Comparison of ENCODE assay signal across 8 mouse cellular contexts in genomic region chr8:48842516-48842990, GRCm38 (mm10). TPM values are rescaled to one million over a fixed set of nuclear protein-coding genes. Genes with fewer than 3 reads are reported as not detected.
A peak's percentile ranks its signal among the peaks of the same experiment; 100 is the strongest.
DNase-seq lines count a peak whose midpoint lies in the region; ATAC-seq and TF ChIP-seq lines count a peak whose summit lies in the region.

No protein-coding gene starts in this region.

- H3K27ac ChIP-seq in heart, adult 2 months, result no peak overlapping the region; the same call in 1 of the 2 replicates
- peak overlapping the region; percentile 70 for H3K27ac ChIP-seq in kidney, postnatal 0 days

- H3K36me3 ChIP-seq in heart, adult 2 months (ENCODE audit: control insufficient read depth, insufficient read depth, low read length), result no peaks in the 10 kb centered on the region
- H3K36me3 ChIP-seq in kidney, postnatal 0 days (ENCODE audit: insufficient read depth, low read length), result no peaks in the 10 kb centered on the region

- no peaks in the 10 kb centered on the region for H3K4me1 ChIP-seq in heart, adult 2 months (ENCODE audit: control insufficient read depth, insufficient read depth, low read length)
- no peaks in the 10 kb centered on the region for H3K4me1 ChIP-seq in kidney, postnatal 0 days (replicated peaks; ENCODE audit: insufficient read depth, low read length)

- peak; percentile 22 to 32 for DNase-seq in left cerebral cortex, postnatal 25 days (ENCODE audit: low spot score in 2 of 2)
- DNase-seq in left cerebral cortex, postnatal 10 days (ENCODE audit: extremely low spot score in 1 of 2, low spot score in 2 of 2), result no peak
- peak; percentile 54 for DNase-seq in brain, embryonic 14.5 days (ENCODE audit: low read depth)
- peak; percentile 23 to 41 for DNase-seq in heart, adult 2 months
- DNase-seq in kidney, postnatal 0 days (ENCODE audit: low spot score), result peak; percentile 73
- peak; percentile 11 for DNase-seq in ovary, postnatal 14 days (ENCODE audit: low spot score)
- no peak for DNase-seq in cerebellum, postnatal 10 days
- no peak for DNase-seq in right cerebral cortex, postnatal 10 days (ENCODE audit: low spot score in 2 of 2)

- TF ChIP-seq EP300 in heart, adult 2 months (IDR thresholded peaks at IDR 0.05; ENCODE audit: insufficient read depth, low read depth, low read length), result no peak

- no peaks in the 10 kb centered on the region for H3K79me2 ChIP-seq in heart, adult 2 months (replicated peaks; ENCODE audit: control insufficient read depth, insufficient read depth, low read length)

- 0 out of 2 replicates have a peak, but pooled peaks have one; percentile 2 for ATAC-seq in kidney, postnatal 0 days (replicated peaks; ENCODE audit: low FRiP score, low read depth)

- H3K4me3 ChIP-seq in heart, adult 2 months, result peak overlapping the region; percentile 61
- peak overlapping the region; percentile 70 for H3K4me3 ChIP-seq in kidney, postnatal 0 days (replicated peaks; ENCODE audit: low read depth, low read length)

- 0% methylated on average over 11 of the region's 11 CpGs for WGBS in heart, adult 2 months
- WGBS in kidney, postnatal 0 days, result under 1% methylated on average over 11 of the region's 11 CpGs

- intact Hi-C loops in left cerebral cortex, postnatal 25 days (cut with DNase I), result loop anchor here (5.0 to 10.0 kb wide), 2 partner anchors 285 to 618 kb away; no protein-coding TSS in a partner anchor
- intact Hi-C loops in left cerebral cortex, postnatal 10 days (cut with DNase I), result loop anchor here (10.0 kb wide), 1 partner anchor 288 kb away; no protein-coding TSS in a partner anchor
- intact Hi-C loops in heart, adult 2 months (cut with DNase I), result loop anchor here (10.0 kb wide), 1 partner anchor 618 kb away; no protein-coding TSS in a partner anchor

- H3K9me3 ChIP-seq in kidney, postnatal 0 days (replicated peaks; ENCODE audit: low read length), result no peaks in the 10 kb centered on the region

- peaks cover 6% of the 10 kb centered on the region; the same call in 1 of the 2 replicates for H3K27me3 ChIP-seq in heart, adult 2 months (ENCODE audit: control insufficient read depth, insufficient read depth, low read length)
- no peaks in the 10 kb centered on the region for H3K27me3 ChIP-seq in kidney, postnatal 0 days (ENCODE audit: insufficient read depth, low read length)

- peak overlapping the region; percentile 31; the same call in 1 of the 2 replicates for H3K9ac ChIP-seq in heart, adult 2 months (ENCODE audit: low read depth, low read length)
- peak overlapping the region; percentile 73 for H3K9ac ChIP-seq in kidney, postnatal 0 days (ENCODE audit: low read depth, low read length)

- TF ChIP-seq POLR2A in brain, embryonic 14.5 days (IDR thresholded peaks at IDR 0.05; ENCODE audit: borderline replicate concordance, extremely low read depth, insufficient read depth, insufficient read length, poor library complexity, severe bottlenecking), result no peak
- TF ChIP-seq POLR2A in heart, adult 2 months (IDR thresholded peaks at IDR 0.05; ENCODE audit: insufficient read depth, low read depth, low read length), result no peak

- no peak for TF ChIP-seq CTCF in brain, embryonic 14.5 days (IDR thresholded peaks at IDR 0.05; ENCODE audit: borderline replicate concordance, extremely low read depth, insufficient read depth, insufficient read length)
- TF ChIP-seq CTCF in heart, adult 2 months (IDR thresholded peaks at IDR 0.05), result no peak
- no peak for TF ChIP-seq CTCF in kidney, postnatal 0 days (IDR thresholded peaks at IDR 0.05; ENCODE audit: low read depth)

- peak overlapping the region; percentile 88 for H3K4me2 ChIP-seq in kidney, postnatal 0 days (ENCODE audit: low read length)

RNA-seq across cellular contexts. Expression of gene Tenm3, which starts 1.2 kb away (rescaled TPM):
- 10 to 100 TPM; 62.2 to 70.6 TPM for total RNA-seq in left cerebral cortex, postnatal 25 days (2021)
- total RNA-seq in left cerebral cortex, postnatal 10 days (2021), result 100 to 1,000 TPM; 130 to 135 TPM
- 21.7 and 50.8 TPM in 2 replicates for polyA plus RNA-seq in brain, embryonic 14.5 days (2012; rRNA removed)
- total RNA-seq in heart, adult 2 months (2021), result 1 to 10 TPM; 2.0 to 3.8 TPM
- polyA plus RNA-seq in heart, adult 2 months (2012; rRNA removed), result 2.2 and 2.5 TPM in 2 replicates
- 13.9 and 15.3 TPM in 2 replicates for polyA plus RNA-seq in kidney, postnatal 0 days (2015; fragmentation: Nextera tagmentation; extraction: Ambion mirVana)

Comparison
In these comparisons a context has a peak if more than half of its experiments do, and no peak if none do; other contexts are left out.
1. DNase-seq: peak in left cerebral cortex, postnatal 25 days (2 of 2), brain, embryonic 14.5 days (single experiment), heart, adult 2 months (2 of 2), kidney, postnatal 0 days (single experiment) and ovary, postnatal 14 days (single experiment); none in left cerebral cortex, postnatal 10 days (0 of 2), cerebellum, postnatal 10 days (0 of 2) and right cerebral cortex, postnatal 10 days (0 of 2).
2. RNA of gene Tenm3, which starts 1.2 kb away (total RNA-seq): 130 to 135 TPM in left cerebral cortex, postnatal 10 days and 62.2 to 70.6 TPM in left cerebral cortex, postnatal 25 days; 2.0 to 3.8 TPM in heart, adult 2 months; every median in the first group is over 10 times any median in the second.